Mouse (Mus musculus) midbrain, embryonic 14.5 days (tissue): ENCODE data around the gene Yy2. TPM values are rescaled to one million over a fixed set of nuclear protein-coding genes. Genes with fewer than 3 reads are reported as not detected.

ENCODE experiments used
- ATAC-seq: fragments of 200-750 bp; cut with Nextera tagmentation; 2 replicates; pipeline ENCODE4 v1.8.0; 2017; ENCODE audit warnings: moderate number of reproducible peaks, moderate library complexity; ENCODE audit not compliant: low FRiP score, low TSS enrichment
- DNase-seq: peaks from one replicate; pipeline ENCODE4 v3.0.0-alpha.2; 2015
- H3K27ac ChIP-seq: fragments of 300-500 bp; sonication (generic); replicated peaks from 2 replicates; pipeline ENCODE4 v1.5.1; 2014; ENCODE audit warnings: mild to moderate bottlenecking, low read depth, low read length, moderate library complexity
- H3K27me3 ChIP-seq: fragments of 300-500 bp; sonication (generic); 2 replicates; pipeline ENCODE4 v1.6.1; 2014; ENCODE audit warnings: low read length, control low read depth, mixed read lengths; ENCODE audit not compliant: control insufficient read depth, insufficient read depth
- H3K36me3 ChIP-seq: fragments of 300-500 bp; sonication (generic); 2 replicates; pipeline ENCODE4 v1.6.1; 2014; ENCODE audit warnings: low read length, control low read depth; ENCODE audit not compliant: control insufficient read depth, insufficient read depth
- H3K4me1 ChIP-seq: fragments of 300-500 bp; sonication (generic); 2 replicates; pipeline ENCODE4 v1.6.1; 2014; ENCODE audit warnings: mild to moderate bottlenecking, antibody characterized with exemption, low read length, control low read depth; ENCODE audit not compliant: control insufficient read depth, insufficient read depth
- H3K4me2 ChIP-seq: fragments of 300-500 bp; sonication (generic); 2 replicates; pipeline ENCODE4 v1.6.1; 2014; ENCODE audit warnings: mild to moderate bottlenecking, low read length, moderate library complexity
- H3K4me3 ChIP-seq: fragments of 300-500 bp; sonication (generic); replicated peaks from 2 replicates; pipeline ENCODE4 v1.5.1; 2014; ENCODE audit warnings: low read depth, low read length
- H3K9ac ChIP-seq: fragments of 300-500 bp; sonication (generic); replicated peaks from 2 replicates; pipeline ENCODE4 v1.6.1; 2014; ENCODE audit warnings: mild to moderate bottlenecking, low read length, moderate library complexity
- H3K9me3 ChIP-seq: fragments of 300-500 bp; sonication (generic); 2 replicates; pipeline ENCODE4 v1.6.1; 2016; ENCODE audit warnings: low read length, control low read depth, mixed read lengths; ENCODE audit not compliant: control insufficient read depth
- WGBS: fragments of 180-500 bp; shearing (Covaris S2); extraction: QIAGEN DNeasy Blood & Tissue Kit; methylation state at CpG from one replicate; pipeline ENCODE4 v1.1.7; 2014; 5-methylcytosine and 5-hydroxymethylcytosine counted together
- polyA plus RNA-seq: library from polyadenylated mRNA; unstranded; fragments of >200 nt; fragmentation: Nextera tagmentation; extraction: Ambion mirVana; gene quantifications from 2 replicates; pipeline ENCODE4 v1.2.1, GENCODE M21; 2014

The Yy2 gene
- 2.1 and 2.2 TPM in 2 replicates for polyA plus RNA-seq

DNA sequence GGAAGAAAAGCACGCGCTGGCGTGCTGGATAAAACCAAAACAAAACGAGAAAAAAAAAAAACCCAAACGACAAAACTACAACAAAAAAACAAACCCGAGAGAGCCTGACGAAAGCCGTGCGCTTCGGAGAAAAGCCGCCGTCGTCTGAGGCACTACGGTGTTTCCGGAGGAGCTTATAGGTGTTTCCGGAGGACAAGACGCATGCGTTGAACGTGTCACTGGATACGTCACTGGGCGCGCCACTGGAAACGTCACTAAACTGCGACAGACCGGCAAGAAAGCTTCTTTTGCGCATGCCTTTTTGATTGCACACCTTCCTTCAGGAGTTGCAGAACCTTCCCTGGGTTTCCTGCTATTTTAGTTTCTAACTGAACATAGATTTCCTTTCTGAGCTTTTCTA, at the start of gene Yy2:
Gene Yy2, minus strand, starts transcription at position 146 of the 400 bp plus-strand sequence.
- Histone ChIP-seq H3K4me3 (no peak within 1 kb of the TSS), H3K9me3 (no peaks in the 10 kb centered on the region), H3K27me3 (no peaks in the 10 kb centered on the region), H3K9ac (no peak within 1 kb of the TSS), H3K4me2 (no peak within 1 kb of the TSS), H3K27ac (no peak within 1 kb of the TSS), H3K4me1 (no peaks in the 10 kb centered on the region), H3K36me3 (0 out of 2 replicates have a peak, but pooled peaks cover 13% of the 10 kb centered on the region)
- WGBS: 90% methylated on average over 26 of the region's 26 CpGs
- no peak for DNase-seq
- ATAC-seq: no peak

DNA sequence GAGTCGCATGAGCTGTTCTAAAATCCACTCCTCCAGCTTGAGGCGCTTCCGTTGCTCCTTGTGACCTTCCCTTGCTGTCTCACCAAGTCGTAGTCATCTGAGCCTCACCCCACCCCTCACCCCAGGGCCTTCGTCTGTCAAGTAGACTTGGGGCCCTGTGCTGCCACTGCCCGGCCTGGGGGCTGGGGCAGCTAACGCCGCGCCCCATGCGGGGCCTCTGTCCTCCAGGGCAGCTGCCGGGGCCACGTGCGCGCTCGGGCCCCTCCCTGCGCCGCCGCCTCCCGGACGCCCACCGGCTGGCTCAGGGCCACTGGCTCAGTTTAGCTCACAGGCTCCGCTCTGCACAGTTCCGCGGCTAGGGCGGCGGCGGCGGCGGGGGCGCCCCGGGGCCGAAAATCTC, 44.1 kb upstream of the Yy2 start:
- no peak overlapping the region for H3K4me3 ChIP-seq
- no peak for ATAC-seq
- H3K9ac ChIP-seq: no peak overlapping the region
- no peaks in the 10 kb centered on the region for H3K27me3 ChIP-seq
- no peaks in the 10 kb centered on the region for H3K36me3 ChIP-seq
- no peaks in the 10 kb centered on the region for H3K9me3 ChIP-seq
- WGBS: 41% methylated on average over 32 of the region's 32 CpGs
- no peak overlapping the region for H3K27ac ChIP-seq
- peak overlapping the region; percentile 32; the same call in 1 of the 2 replicates for H3K4me2 ChIP-seq
- no peaks in the 10 kb centered on the region for H3K4me1 ChIP-seq
- DNase-seq: no peak

DNA sequence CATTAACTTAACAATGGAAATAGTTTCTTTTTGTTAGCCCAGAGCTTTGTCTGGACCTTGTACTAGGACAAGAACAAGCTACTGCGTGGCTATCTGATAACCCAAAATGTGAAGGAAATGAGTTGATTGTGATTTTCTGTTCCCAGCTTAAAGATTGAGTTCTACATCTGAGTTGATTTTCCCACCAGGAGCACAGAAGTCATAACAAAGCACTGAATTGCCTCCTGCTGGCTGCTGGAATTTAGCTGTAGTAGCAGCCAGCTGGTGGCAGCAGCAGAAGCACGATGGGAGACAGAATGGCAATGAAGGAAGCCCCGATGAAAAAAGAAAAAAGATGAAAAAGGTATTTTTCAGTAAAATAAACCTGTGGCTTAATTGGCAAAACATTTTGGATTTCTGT, 32.7 kb upstream of the Yy2 start:
- ATAC-seq (no peak), DNase-seq (peak; percentile 76)
- 14% methylated on average over 3 of the region's 3 CpGs for WGBS
- H3K4me2 ChIP-seq: 0 out of 2 replicates have a peak overlapping the region, but pooled peaks have one; percentile 21
- H3K4me1 ChIP-seq: no peaks in the 10 kb centered on the region
- H3K27me3 ChIP-seq: no peaks in the 10 kb centered on the region
- H3K36me3 ChIP-seq: no peaks in the 10 kb centered on the region
- H3K4me3 ChIP-seq: no peak overlapping the region
- no peak overlapping the region for H3K27ac ChIP-seq
- H3K9me3 ChIP-seq: no peaks in the 10 kb centered on the region
- no peak overlapping the region for H3K9ac ChIP-seq

DNA sequence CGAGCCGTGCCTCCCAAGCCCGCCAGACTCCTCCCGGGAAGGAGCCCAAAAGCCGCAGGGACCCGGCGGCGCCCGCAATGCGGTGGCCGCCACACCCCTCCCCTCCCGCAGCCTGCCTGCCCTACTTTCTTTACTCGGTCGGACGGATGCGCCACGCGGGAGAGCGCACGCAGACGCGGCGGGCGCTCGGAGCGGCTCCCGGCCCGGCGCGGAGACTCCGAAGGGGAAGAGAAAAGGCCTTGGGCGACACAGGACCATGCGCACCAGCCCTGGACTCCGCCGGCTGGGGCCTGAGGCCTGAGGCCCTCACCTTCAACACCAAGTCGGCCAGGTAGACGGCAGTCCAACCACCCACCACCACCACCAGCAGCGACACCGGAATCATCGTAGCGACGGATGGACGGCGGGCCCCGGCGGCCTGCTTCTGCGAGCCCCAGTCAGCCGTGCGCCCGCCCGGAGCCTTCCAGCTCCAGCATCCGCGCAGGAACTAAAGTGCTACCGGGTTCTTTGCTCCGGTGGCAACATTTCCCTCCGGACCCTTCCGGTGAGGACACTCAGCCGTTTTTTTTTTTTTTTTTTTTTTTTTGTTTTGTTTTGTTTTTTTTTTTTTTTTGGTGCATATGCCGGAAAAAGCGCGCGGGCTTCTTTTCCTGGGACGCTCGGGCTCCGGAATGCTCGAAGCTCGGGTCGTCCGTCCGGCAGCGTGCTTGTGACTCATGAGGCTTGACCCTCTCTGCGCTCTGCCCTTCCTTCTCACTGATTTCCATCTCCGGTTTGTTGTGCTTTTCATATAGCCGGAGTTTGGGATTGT, 29.6 kb upstream of the Yy2 start, which contains the start of gene Mbtps2:
Gene Mbtps2, minus strand, starts transcription at position 530 of the 811 bp plus-strand sequence.
- DNase-seq (peak; percentile 82), ATAC-seq (peak; percentile 81)
- H3K4me3 ChIP-seq: peak within 1 kb of the TSS; percentile 54
- H3K4me1 ChIP-seq: no peaks in the 10 kb centered on the region
- peak within 1 kb of the TSS; percentile 56 for H3K4me2 ChIP-seq
- WGBS: 24% methylated on average over 73 of the region's 74 CpGs
- no peaks in the 10 kb centered on the region; the same call in 1 of the 2 replicates for H3K27me3 ChIP-seq
- H3K27ac ChIP-seq: peak within 1 kb of the TSS; percentile 89
- no peaks in the 10 kb centered on the region for H3K9me3 ChIP-seq
- peak within 1 kb of the TSS; percentile 72 for H3K9ac ChIP-seq
- H3K36me3 ChIP-seq: no peaks in the 10 kb centered on the region

DNA sequence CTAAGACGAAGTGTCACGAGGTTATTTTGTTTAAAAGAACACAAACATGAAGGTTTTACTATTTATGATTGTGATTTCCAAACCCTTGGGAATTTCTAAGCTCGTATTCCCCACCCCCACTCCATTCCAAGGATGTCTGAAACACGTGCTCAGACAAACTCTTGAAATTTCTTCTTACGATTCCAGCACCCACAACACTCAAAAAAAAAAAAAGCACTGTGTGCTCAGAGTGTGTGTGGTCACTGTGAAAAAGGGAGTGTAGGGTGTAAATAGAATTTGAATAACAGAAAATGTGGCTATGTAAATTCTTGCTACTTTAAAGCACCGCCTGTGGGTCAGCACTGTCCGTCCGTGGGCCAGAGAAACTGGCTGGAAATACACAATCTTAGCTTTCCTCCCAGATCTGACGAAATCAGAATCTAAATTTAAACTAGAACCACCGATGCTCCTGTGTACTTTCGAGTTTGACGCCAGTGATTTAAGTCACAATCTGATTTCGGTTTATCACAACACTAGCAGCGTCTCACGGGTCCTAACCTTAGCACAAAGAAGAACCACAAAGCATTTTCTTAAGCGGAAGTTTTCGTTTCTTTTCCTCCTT, 28.9 kb upstream of the Yy2 start:
- H3K4me3 ChIP-seq: peak overlapping the region; percentile 54
- no peaks in the 10 kb centered on the region for H3K9me3 ChIP-seq
- H3K27ac ChIP-seq: peak overlapping the region; percentile 89
- peak overlapping the region; percentile 72 for H3K9ac ChIP-seq
- H3K4me1 ChIP-seq: no peaks in the 10 kb centered on the region
- peak; percentile 41 for DNase-seq
- no peaks in the 10 kb centered on the region for H3K36me3 ChIP-seq
- H3K27me3 ChIP-seq: no peaks in the 10 kb centered on the region; the same call in 1 of the 2 replicates
- ATAC-seq: no peak; the same call in 1 of the 2 replicates
- peak overlapping the region; percentile 56 for H3K4me2 ChIP-seq
- WGBS: 26% methylated on average over 17 of the region's 17 CpGs

DNA sequence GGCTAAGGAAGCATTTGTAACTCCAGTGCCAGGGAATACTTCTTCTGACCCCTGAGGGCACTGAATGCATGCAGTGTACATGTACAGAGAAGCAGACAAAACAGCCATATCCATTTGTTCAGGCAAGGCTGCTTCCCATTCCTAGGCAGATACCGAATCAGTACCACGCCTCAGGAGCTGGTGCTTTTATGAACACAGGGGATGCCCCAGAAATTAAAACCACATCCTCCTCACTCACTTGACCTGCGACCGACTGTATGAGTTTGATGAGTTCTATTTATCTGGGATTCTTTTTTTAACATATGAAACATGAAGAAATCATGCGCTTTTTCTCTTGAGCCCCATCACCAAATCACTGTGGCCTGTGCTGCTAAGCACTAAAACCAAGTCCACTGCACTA, 28.0 kb upstream of the Yy2 start:
- 83% methylated on average over 5 of the region's 5 CpGs for WGBS
- Histone ChIP-seq H3K36me3 (no peaks in the 10 kb centered on the region), H3K4me1 (no peaks in the 10 kb centered on the region), H3K9ac (no peak overlapping the region; the same call in 1 of the 2 replicates), H3K4me3 (peak overlapping the region; percentile 54; the same call in 1 of the 2 replicates), H3K27me3 (no peaks in the 10 kb centered on the region; the same call in 1 of the 2 replicates), H3K9me3 (no peaks in the 10 kb centered on the region), H3K4me2 (peak overlapping the region; percentile 56), H3K27ac (no peak overlapping the region)
- DNase-seq (no peak), ATAC-seq (no peak)

DNA sequence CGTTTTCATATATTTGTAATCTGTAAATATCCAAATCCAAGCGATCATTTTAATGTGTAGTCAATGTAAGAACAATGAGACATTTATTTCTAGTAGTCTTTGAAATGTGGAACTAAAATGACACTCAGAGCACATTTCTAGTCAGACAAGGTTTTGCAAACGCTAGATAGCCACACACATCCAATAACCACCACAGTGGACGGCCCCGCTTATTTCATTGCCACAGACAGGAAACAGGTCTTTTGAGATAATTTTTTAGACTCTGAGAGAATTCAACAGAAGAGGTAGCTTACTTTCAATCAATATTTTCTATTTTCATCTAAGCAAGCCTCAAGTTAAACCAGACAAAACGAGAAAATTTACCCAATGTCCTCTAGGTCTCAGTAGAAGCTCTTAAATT, 27.1 kb upstream of the Yy2 start:
- Histone ChIP-seq H3K27me3 (no peaks in the 10 kb centered on the region; the same call in 1 of the 2 replicates), H3K9ac (no peak overlapping the region), H3K36me3 (no peaks in the 10 kb centered on the region), H3K4me1 (no peaks in the 10 kb centered on the region), H3K4me2 (no peak overlapping the region), H3K9me3 (no peaks in the 10 kb centered on the region), H3K27ac (no peak overlapping the region), H3K4me3 (no peak overlapping the region)
- ATAC-seq: no peak
- WGBS: 86% methylated on average over 6 of the region's 6 CpGs
- DNase-seq: no peak

DNA sequence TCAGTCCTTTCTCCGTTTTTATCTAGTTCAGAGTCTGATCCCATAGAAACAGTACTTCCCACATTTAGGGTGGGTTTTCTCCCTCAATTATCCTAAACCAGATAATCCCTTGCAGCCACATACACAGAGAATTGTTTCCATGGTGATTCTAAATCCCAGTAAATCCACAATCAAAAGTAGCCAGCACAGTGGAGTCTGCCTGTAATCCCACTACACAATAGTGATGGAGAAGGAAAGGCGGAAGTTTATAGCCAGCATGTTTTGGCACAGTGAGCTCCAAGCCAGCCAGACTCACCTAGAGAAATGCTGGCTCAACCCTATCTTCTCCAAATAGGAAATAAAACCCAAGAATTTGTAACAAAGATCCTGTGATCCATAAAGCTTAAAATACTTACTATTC, 25.8 kb upstream of the Yy2 start:
- Histone ChIP-seq H3K27ac (0 out of 2 replicates have a peak overlapping the region, but pooled peaks have one; percentile 26), H3K4me3 (no peak overlapping the region), H3K9me3 (no peaks in the 10 kb centered on the region), H3K27me3 (no peaks in the 10 kb centered on the region; the same call in 1 of the 2 replicates), H3K4me2 (no peak overlapping the region), H3K4me1 (no peaks in the 10 kb centered on the region), H3K36me3 (peaks cover 3% of the 10 kb centered on the region; the same call in 1 of the 2 replicates), H3K9ac (no peak overlapping the region)
- peak; percentile 51 for DNase-seq
- peak; percentile 26; the same call in 1 of the 2 replicates for ATAC-seq
- WGBS: 26% methylated on average over 2 of the region's 2 CpGs
